Mouse (Mus musculus): Measurements from ENCODE around the gene Lhpp.

GRCm38 (mm10) chr7:132626174-132626573 is 15.7 kb downstream of the Lhpp start:
- TF ChIP-seq CTCF (IDR thresholded peaks at IDR 0.05; ENCODE audit: low read depth, low read length) (no peak), POLR2AphosphoS5 (IDR thresholded peaks at IDR 0.05; ENCODE audit: insufficient replicate concordance, low read depth, low read length) (no peak)

Data from G1E (cell line).